8 mouse cellular contexts compared by ENCODE assay signal in the genomic region with DNA sequence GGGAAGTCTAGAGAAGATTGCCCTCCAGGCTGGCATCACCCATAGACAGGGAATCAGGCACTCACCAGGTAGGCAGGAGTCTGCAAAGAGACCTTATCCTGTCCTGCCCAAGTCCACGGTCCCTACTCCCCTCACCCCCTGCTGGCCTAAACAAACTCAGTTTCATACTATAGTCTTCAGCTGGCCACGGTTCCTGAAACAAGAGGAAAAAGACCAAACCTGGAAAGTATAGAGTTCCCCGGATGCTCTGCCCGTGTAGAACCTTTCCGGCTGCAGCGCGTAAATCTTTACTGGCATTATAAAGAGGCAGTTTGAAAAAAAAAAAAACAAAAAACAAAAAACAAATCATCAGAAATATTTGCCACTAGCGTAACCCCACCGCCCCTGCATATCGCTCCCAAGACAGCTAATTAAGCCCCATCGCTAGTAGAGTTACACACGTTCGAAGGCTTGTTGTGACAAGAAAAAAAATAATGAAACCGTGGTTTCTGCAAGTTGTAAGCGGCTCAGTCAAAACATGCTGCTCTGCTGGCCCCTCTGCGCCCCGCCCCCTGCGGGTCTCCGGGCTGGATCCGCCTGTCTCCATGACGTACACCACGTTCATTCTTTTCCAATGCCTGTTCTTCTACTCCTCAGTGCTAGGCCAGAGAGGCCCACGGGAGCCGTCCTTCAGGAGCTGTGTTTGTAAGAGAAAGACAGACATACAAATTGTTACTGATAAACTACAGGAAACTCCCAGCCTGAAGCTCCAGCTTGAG. TPM values are rescaled to one million over a fixed set of nuclear protein-coding genes. Genes with fewer than 3 reads are reported as not detected.
DNase-seq lines count a peak whose midpoint lies in the region; ATAC-seq lines count a peak whose summit lies in the region.

No protein-coding gene starts in this region.

- H3K27ac ChIP-seq in kidney, embryonic 14.5 days (ENCODE audit: low read depth, low read length): 0 out of 2 replicates have a peak overlapping the region, but pooled peaks have one; percentile 26
- H3K27ac ChIP-seq in embryonic facial prominence, embryonic 15.5 days (replicated peaks): peak overlapping the region; percentile 13
- no peak overlapping the region for H3K27ac ChIP-seq in intestine, embryonic 15.5 days

- ATAC-seq in kidney, embryonic 14.5 days (ENCODE audit: low FRiP score, low TSS enrichment): no peak; the same call in 1 of the 2 replicates
- 0 out of 2 replicates have a peak, but pooled peaks have one; percentile 52 for ATAC-seq in embryonic facial prominence, embryonic 15.5 days (ENCODE audit: insufficient number of reproducible peaks, low FRiP score, low TSS enrichment, low read depth)
- ATAC-seq in intestine, embryonic 15.5 days: no peak

- no peaks in the 10 kb centered on the region for H3K9me3 ChIP-seq in kidney, embryonic 14.5 days (ENCODE audit: control insufficient read depth, low read length)
- no peaks in the 10 kb centered on the region for H3K9me3 ChIP-seq in embryonic facial prominence, embryonic 15.5 days (replicated peaks)
- no peaks in the 10 kb centered on the region for H3K9me3 ChIP-seq in intestine, embryonic 15.5 days

- no peaks in the 10 kb centered on the region for H3K27me3 ChIP-seq in kidney, embryonic 14.5 days (ENCODE audit: control insufficient read depth, insufficient read depth, low read length)
- no peaks in the 10 kb centered on the region for H3K27me3 ChIP-seq in embryonic facial prominence, embryonic 15.5 days
- no peaks in the 10 kb centered on the region for H3K27me3 ChIP-seq in intestine, embryonic 15.5 days (replicated peaks)

- peaks cover 11% of the 10 kb centered on the region; the same call in 1 of the 2 replicates for H3K4me1 ChIP-seq in kidney, embryonic 14.5 days (ENCODE audit: control insufficient read depth, insufficient read depth, low read length)
- peaks cover 26% of the 10 kb centered on the region for H3K4me1 ChIP-seq in embryonic facial prominence, embryonic 15.5 days
- H3K4me1 ChIP-seq in intestine, embryonic 15.5 days (replicated peaks): peaks cover 14% of the 10 kb centered on the region

- no peaks in the 10 kb centered on the region for H3K36me3 ChIP-seq in kidney, embryonic 14.5 days (ENCODE audit: control insufficient read depth, insufficient read depth, low read length)
- no peaks in the 10 kb centered on the region for H3K36me3 ChIP-seq in embryonic facial prominence, embryonic 15.5 days
- H3K36me3 ChIP-seq in intestine, embryonic 15.5 days: no peaks in the 10 kb centered on the region

- DNase-seq in kidney, adult 11 months: no peak
- DNase-seq in neural tube, embryonic 10.5 days (ENCODE audit: extremely low spot score, low spot score): peak; percentile 30
- DNase-seq in right cerebral cortex, postnatal 14 days: no peak
- no peak for DNase-seq in B cell, adult 2 months
- DNase-seq in adrenal gland, adult 2 months: no peak

- H3K9ac ChIP-seq in kidney, embryonic 14.5 days (ENCODE audit: low read depth, low read length): no peak overlapping the region
- no peak overlapping the region for H3K9ac ChIP-seq in embryonic facial prominence, embryonic 15.5 days
- no peak overlapping the region for H3K9ac ChIP-seq in intestine, embryonic 15.5 days

- H3K4me3 ChIP-seq in kidney, embryonic 14.5 days (ENCODE audit: low read length): peak overlapping the region; percentile 17
- peak overlapping the region; percentile 19 for H3K4me3 ChIP-seq in embryonic facial prominence, embryonic 15.5 days (replicated peaks)
- no peak overlapping the region for H3K4me3 ChIP-seq in intestine, embryonic 15.5 days (replicated peaks)

- WGBS in kidney, embryonic 14.5 days: 18% methylated on average over 24 of the region's 24 CpGs
- WGBS in embryonic facial prominence, embryonic 15.5 days: 14% methylated on average over 24 of the region's 24 CpGs
- WGBS in intestine, embryonic 15.5 days: 24% methylated on average over 24 of the region's 24 CpGs

- peak overlapping the region; percentile 34 for H3K4me2 ChIP-seq in kidney, embryonic 14.5 days (replicated peaks; ENCODE audit: low read depth, low read length)
- H3K4me2 ChIP-seq in embryonic facial prominence, embryonic 15.5 days (replicated peaks): peak overlapping the region; percentile 40
- peak overlapping the region; percentile 30 for H3K4me2 ChIP-seq in intestine, embryonic 15.5 days (replicated peaks)

RNA-seq across cellular contexts. Expression of gene Bsn, which starts 6.9 kb away (rescaled TPM):
- polyA plus RNA-seq in kidney, embryonic 14.5 days (2014; fragmentation: Nextera tagmentation; extraction: Ambion mirVana): 0.76 and 0.77 TPM in 2 replicates
- 1.0 and 1.3 TPM in 2 replicates for polyA plus RNA-seq in embryonic facial prominence, embryonic 15.5 days (2015; fragmentation: Nextera tagmentation; extraction: Ambion mirVana)
- 4.7 and 4.9 TPM in 2 replicates for polyA plus RNA-seq in intestine, embryonic 15.5 days (2015; fragmentation: Nextera tagmentation; extraction: Ambion mirVana)
- total RNA-seq in adrenal gland, adult 2 months (2021): 1 to 10 TPM; 5.0 to 5.2 TPM
- 4.1 and 4.3 TPM in 2 replicates for polyA plus RNA-seq in adrenal gland, adult 2 months (2012; rRNA removed)
